Mouse (Mus musculus): ENCODE measurements around the gene Ets2.

DNA sequence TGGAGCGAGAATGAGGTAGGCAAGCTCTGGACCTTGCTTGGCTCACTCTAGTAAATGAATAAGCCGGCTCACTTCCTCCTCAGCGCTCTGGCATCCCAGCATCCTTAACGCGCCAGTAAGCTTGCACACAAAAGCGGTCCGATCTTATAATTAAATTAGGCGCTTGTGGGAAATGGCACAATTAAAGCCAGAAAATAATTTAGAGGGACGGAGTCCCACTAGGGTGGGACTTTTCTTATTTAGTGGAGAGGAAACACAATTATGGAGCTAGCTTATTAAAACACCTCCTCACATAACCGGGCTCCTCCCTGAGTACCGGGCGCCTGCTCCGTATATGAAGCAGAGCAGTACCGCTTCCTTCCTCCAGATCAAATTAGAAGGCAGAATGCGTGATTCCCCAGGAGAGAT, 47.7 kb upstream of the Ets2 start:
- TF ChIP-seq POLR2A (IDR thresholded peaks at IDR 0.05; ENCODE audit: insufficient read depth, low read depth, low read length) = no peak
- no peak for TF ChIP-seq CTCF (IDR thresholded peaks at IDR 0.05)
